Comparison of ENCODE assay signal across 23 mouse cellular contexts in genomic region chr4:10786701-10787100, GRCm38 (mm10).
DNase-seq lines count a peak whose midpoint lies in the region; ATAC-seq lines count a peak whose summit lies in the region.
"Had no signal": no experiment of that assay in that cellular context is flagged by ENCODE, and none has a peak within 500 bp of the region (broad histone marks: within the 10 kb centered on the region; RNA-seq: fewer than 3 reads in every experiment).

No protein-coding gene starts in this region.

- 0 out of 2 replicates have a peak, but pooled peaks have one; percentile 39 for ATAC-seq in embryonic facial prominence, embryonic 15.5 days (ENCODE audit: insufficient number of reproducible peaks, low FRiP score, low TSS enrichment, low read depth)
- ATAC-seq: forebrain, embryonic 13.5 days; forebrain, embryonic 16.5 days; intestine, postnatal 0 days; Patski had no signal

- WGBS in embryonic facial prominence, embryonic 15.5 days = 33% methylated on average over 2 of the region's 2 CpGs
- WGBS in hindbrain, embryonic 10.5 days = 84% methylated on average over 2 of the region's 2 CpGs

- no peak overlapping the region for H3K27ac ChIP-seq in embryonic facial prominence, embryonic 15.5 days (replicated peaks)
- no peak overlapping the region for H3K27ac ChIP-seq in hindbrain, embryonic 10.5 days
- H3K27ac ChIP-seq: embryonic facial prominence, embryonic 12.5 days; forebrain, embryonic 10.5 days; forebrain, embryonic 13.5 days; hindbrain, embryonic 14.5 days had no signal

- H3K9ac ChIP-seq in embryonic facial prominence, embryonic 15.5 days = no peak overlapping the region
- H3K9ac ChIP-seq: embryonic facial prominence, embryonic 12.5 days; forebrain, embryonic 13.5 days; hindbrain, embryonic 14.5 days had no signal

- no peaks in the 10 kb centered on the region for H3K27me3 ChIP-seq in embryonic facial prominence, embryonic 15.5 days
- no peaks in the 10 kb centered on the region for H3K27me3 ChIP-seq in hindbrain, embryonic 10.5 days (ENCODE audit: insufficient read depth, poor library complexity, severe bottlenecking)
- H3K27me3 ChIP-seq: embryonic facial prominence, embryonic 12.5 days; forebrain, embryonic 13.5 days; Patski had no signal

- no peak overlapping the region for H3K4me3 ChIP-seq in embryonic facial prominence, embryonic 15.5 days (replicated peaks)
- no peak overlapping the region for H3K4me3 ChIP-seq in hindbrain, embryonic 10.5 days
- H3K4me3 ChIP-seq: embryonic facial prominence, embryonic 12.5 days; forebrain, embryonic 10.5 days; forebrain, embryonic 13.5 days had no signal

- intact Hi-C loops in heart, postnatal 25 days (cut with DNase I) = no loop called here

- H3K9me3 ChIP-seq in embryonic facial prominence, embryonic 15.5 days (replicated peaks) = no peaks in the 10 kb centered on the region
- no peaks in the 10 kb centered on the region for H3K9me3 ChIP-seq in hindbrain, embryonic 10.5 days
- H3K9me3 ChIP-seq: embryonic facial prominence, embryonic 12.5 days; forebrain, embryonic 10.5 days; forebrain, embryonic 13.5 days had no signal

- no peak overlapping the region for H3K4me2 ChIP-seq in embryonic facial prominence, embryonic 15.5 days (replicated peaks)
- H3K4me2 ChIP-seq: embryonic facial prominence, embryonic 12.5 days; forebrain, embryonic 13.5 days; heart, embryonic 11.5 days; hindbrain, embryonic 14.5 days had no signal

- no peaks in the 10 kb centered on the region for H3K4me1 ChIP-seq in embryonic facial prominence, embryonic 15.5 days
- no peaks in the 10 kb centered on the region for H3K4me1 ChIP-seq in hindbrain, embryonic 10.5 days (replicated peaks)
- H3K4me1 ChIP-seq: forebrain, embryonic 10.5 days; forebrain, embryonic 13.5 days had no signal

- peak; percentile 2 for DNase-seq in embryo, embryonic 10.5 days (ENCODE audit: low spot score)
- no peak for DNase-seq in embryo, embryonic 10 days (ENCODE audit: low spot score)
- peak; percentile 19 for DNase-seq in heart, adult 11 months
- DNase-seq in heart, postnatal 25 days (ENCODE audit: low spot score) = no peak
- DNase-seq in hindbrain, embryonic 10.5 days (ENCODE audit: low spot score) = no peak
- DNase-seq: adrenal gland, postnatal 10 days; adrenal gland, postnatal 36 days; cerebellum, adult 18-20 months; cerebellum, adult 9-10 months; cerebellum, postnatal 25 days; gastrocnemius, postnatal 10 days; gastrocnemius, postnatal 36 days; heart, postnatal 36 days; kidney, adult 2 months had no signal

- H3K36me3 ChIP-seq in embryonic facial prominence, embryonic 15.5 days = no peaks in the 10 kb centered on the region
- H3K36me3 ChIP-seq in hindbrain, embryonic 10.5 days = no peaks in the 10 kb centered on the region
- H3K36me3 ChIP-seq: embryonic facial prominence, embryonic 12.5 days; forebrain, embryonic 10.5 days had no signal

Comparison
In these comparisons a context has a peak if more than half of its experiments do, and no peak if none do; other contexts are left out.
1. DNase-seq: peak in embryo, embryonic 10.5 days (single experiment) and heart, adult 11 months (single experiment); none in embryo, embryonic 10 days (single experiment), heart, postnatal 25 days (single experiment) and hindbrain, embryonic 10.5 days (single experiment).